Mouse (Mus musculus) stomach, embryonic 14.5 days (tissue): ENCODE data around the gene Kif22. TPM values are rescaled to one million over a fixed set of nuclear protein-coding genes. Genes with fewer than 3 reads are reported as not detected.

ENCODE experiments used
- ATAC-seq: fragments of 200-750 bp; cut with Nextera tagmentation; 2 replicates; pipeline ENCODE4 v1.8.0; 2017; ENCODE audit warnings: low read depth, moderate TSS enrichment; ENCODE audit not compliant: insufficient number of reproducible peaks, insufficient read depth, low FRiP score
- H3K27ac ChIP-seq: fragments of 300-500 bp; sonication (generic); 2 replicates; pipeline ENCODE4 v1.5.1; 2014; ENCODE audit warnings: mild to moderate bottlenecking, low read length, moderate library complexity, mixed read lengths
- H3K27me3 ChIP-seq: fragments of 300-500 bp; sonication (generic); 2 replicates; pipeline ENCODE4 v1.6.1; 2014; ENCODE audit warnings: low read length, control low read depth, mixed read lengths; ENCODE audit not compliant: control insufficient read depth, insufficient read depth
- H3K36me3 ChIP-seq: fragments of 300-500 bp; sonication (generic); 2 replicates; pipeline ENCODE4 v1.6.1; 2014; ENCODE audit warnings: mild to moderate bottlenecking, control low read depth, low read length, moderate library complexity, mixed read lengths; ENCODE audit not compliant: control insufficient read depth, insufficient read depth
- H3K4me1 ChIP-seq: fragments of 300-500 bp; sonication (generic); 2 replicates; pipeline ENCODE4 v1.6.1; 2014; ENCODE audit warnings: low read length, control low read depth, mixed read lengths; ENCODE audit not compliant: control insufficient read depth, insufficient read depth
- H3K4me2 ChIP-seq: fragments of 300-500 bp; sonication (generic); replicated peaks from 2 replicates; pipeline ENCODE4 v1.6.1; 2014; ENCODE audit warnings: low read depth, low read length, control low read depth
- H3K4me3 ChIP-seq: fragments of 300-500 bp; sonication (generic); 2 replicates; pipeline ENCODE4 v1.5.1; 2014; ENCODE audit warnings: low read depth, low read length, control low read depth
- H3K9ac ChIP-seq: fragments of 300-500 bp; sonication (generic); replicated peaks from 2 replicates; pipeline ENCODE4 v1.6.1; 2014; ENCODE audit warnings: low read depth, mild to moderate bottlenecking, control low read depth, low read length, moderate library complexity, mixed read lengths
- H3K9me3 ChIP-seq: fragments of 300-500 bp; sonication (generic); 2 replicates; pipeline ENCODE4 v1.6.1; 2016; ENCODE audit warnings: low read depth, low read length, control low read depth; ENCODE audit not compliant: control insufficient read depth
- WGBS: fragments of 180-500 bp; shearing (Covaris S2); extraction: QIAGEN DNeasy Blood & Tissue Kit; methylation state at CpG from one replicate; pipeline ENCODE4 v1.1.7; 2014; 5-methylcytosine and 5-hydroxymethylcytosine counted together
- polyA plus RNA-seq: library from polyadenylated mRNA; unstranded; fragments of >200 nt; fragmentation: Nextera tagmentation; extraction: Ambion mirVana; gene quantifications from 2 replicates; pipeline ENCODE4 v1.2.1, GENCODE M21; 2014

The Kif22 gene
- polyA plus RNA-seq, 1 experiment from 2014 or later = 116 TPM

DNA sequence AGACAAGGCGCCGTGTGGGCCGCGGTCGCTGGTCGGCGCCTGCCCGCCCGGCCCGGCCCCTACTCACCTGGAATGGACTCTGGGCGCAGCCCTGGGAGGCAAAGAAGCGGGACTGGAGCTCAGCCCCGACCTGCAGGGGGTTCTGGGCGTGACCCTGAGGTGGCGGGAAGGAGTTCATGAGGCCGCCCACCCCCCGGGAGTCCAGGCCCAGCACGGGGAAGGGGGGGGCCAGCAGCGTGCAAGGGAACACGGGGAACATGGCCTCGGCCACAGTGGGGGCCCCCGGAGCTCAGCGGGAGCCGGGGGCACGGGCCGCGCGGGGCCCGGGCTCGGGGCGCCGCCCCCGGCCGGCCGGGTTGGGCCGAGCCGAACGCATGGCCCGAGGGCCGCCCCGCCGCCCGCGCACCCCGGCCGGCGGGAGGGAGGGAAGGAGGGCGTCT lies 16.1 kb downstream of the Kif22 start:
- Histone ChIP-seq H3K36me3 (peaks cover 43% of the 10 kb centered on the region), H3K4me1 (peaks cover 42% of the 10 kb centered on the region), H3K4me3 (peak overlapping the region; percentile 95), H3K27me3 (no peaks in the 10 kb centered on the region), H3K4me2 (peak overlapping the region; percentile 99), H3K9ac (peak overlapping the region; percentile 99), H3K27ac (peak overlapping the region; percentile 99), H3K9me3 (no peaks in the 10 kb centered on the region)
- 2% methylated on average over 36 of the region's 48 CpGs for WGBS
- ATAC-seq = peak; percentile 20

DNA sequence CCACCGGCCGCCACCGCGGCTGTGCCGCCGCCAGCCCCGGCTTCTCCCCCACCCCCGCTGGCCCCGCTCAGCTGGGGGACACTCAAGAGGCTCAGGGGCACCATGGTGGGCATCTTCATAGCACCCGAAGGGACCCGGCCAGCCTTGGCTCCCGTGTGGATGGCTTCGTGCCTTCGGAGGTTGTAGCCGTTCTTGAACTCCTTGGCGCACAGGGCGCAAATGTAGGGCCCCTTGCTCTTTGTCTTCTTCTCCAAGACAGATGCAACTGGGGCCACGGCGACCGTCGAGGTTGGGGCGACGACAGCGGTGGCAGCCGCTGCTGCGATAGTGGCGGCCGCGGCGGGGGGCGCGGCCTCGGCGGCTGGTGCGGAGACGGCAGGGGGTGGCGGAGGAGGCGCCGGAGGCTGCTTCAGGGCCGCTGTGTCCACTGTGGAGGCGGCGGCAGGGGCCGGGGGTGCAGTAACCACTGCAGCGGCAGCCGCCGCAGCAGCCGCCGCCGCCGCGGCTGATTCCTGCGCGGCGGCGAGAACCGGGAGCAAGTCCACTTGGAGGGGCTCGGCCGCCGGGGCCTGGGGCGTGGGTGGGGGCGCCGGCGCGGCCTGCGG lies 16.6 kb downstream of the Kif22 start:
- peak overlapping the region; percentile 99 for H3K9ac ChIP-seq
- peaks cover 38% of the 10 kb centered on the region for H3K36me3 ChIP-seq
- WGBS = under 1% methylated on average over 65 of the region's 65 CpGs
- peak overlapping the region; percentile 95 for H3K4me3 ChIP-seq
- no peaks in the 10 kb centered on the region for H3K27me3 ChIP-seq
- no peaks in the 10 kb centered on the region for H3K9me3 ChIP-seq
- peak overlapping the region; percentile 99 for H3K27ac ChIP-seq
- H3K4me2 ChIP-seq = peak overlapping the region; percentile 99
- ATAC-seq = no peak
- H3K4me1 ChIP-seq = peaks cover 43% of the 10 kb centered on the region

- H3K4me3 ChIP-seq = peak overlapping the region; percentile 95
- peak overlapping the region; percentile 99 for H3K4me2 ChIP-seq
- H3K27me3 ChIP-seq = no peaks in the 10 kb centered on the region
- peak overlapping the region; percentile 99 for H3K9ac ChIP-seq
- H3K4me1 ChIP-seq = peaks cover 46% of the 10 kb centered on the region
- no peaks in the 10 kb centered on the region for H3K9me3 ChIP-seq
- WGBS = under 1% methylated on average over 30 of the region's 30 CpGs
- ATAC-seq = peak; percentile 14; the same call in 1 of the 2 replicates
- peak overlapping the region; percentile 99 for H3K27ac ChIP-seq
- H3K36me3 ChIP-seq = peaks cover 35% of the 10 kb centered on the region
Measured at GRCm38 (mm10) chr7:127024755-127025555, 17.3 kb downstream of the Kif22 start.

DNA sequence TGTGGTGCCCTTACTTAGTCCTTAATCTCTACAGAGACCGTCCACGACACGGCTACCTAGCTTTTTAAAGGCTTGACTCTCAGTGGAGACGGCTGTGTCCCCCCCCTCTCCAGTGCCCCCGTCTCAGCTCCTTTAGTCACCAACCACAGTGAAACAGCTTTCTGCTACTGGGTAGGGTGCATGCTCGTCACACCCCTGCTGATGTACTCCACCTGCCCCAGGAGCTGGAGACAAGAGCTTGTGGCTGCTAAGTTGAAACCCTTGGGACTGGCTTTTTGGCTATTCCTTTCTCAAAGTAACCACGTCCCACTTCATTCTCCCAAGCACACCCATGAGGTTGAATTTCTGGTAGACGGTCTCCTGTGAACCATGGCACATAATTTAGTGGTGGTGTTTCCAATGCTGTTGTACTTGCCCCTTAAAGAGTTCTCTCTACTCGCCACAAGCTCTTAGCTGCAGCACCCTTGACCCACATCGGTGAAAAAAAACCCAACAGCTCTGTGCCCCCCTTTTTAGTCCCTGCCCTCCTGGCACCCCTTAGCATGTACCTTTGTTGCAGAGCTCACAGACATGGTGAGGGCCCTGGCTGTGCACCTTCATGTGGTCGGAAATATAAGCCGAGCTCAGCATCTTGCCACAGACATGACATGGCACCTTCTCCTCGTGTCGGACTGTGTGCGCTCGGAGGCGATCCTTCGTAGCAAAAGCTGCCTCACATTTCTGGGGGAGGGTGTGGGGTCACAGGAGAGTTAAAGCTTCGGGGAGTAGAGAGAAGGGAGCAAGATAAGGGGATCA lies 18.2 kb downstream of the Kif22 start:
- H3K36me3 ChIP-seq = peaks cover 30% of the 10 kb centered on the region
- peak overlapping the region; percentile 99 for H3K9ac ChIP-seq
- H3K9me3 ChIP-seq = no peaks in the 10 kb centered on the region
- ATAC-seq = no peak
- no peaks in the 10 kb centered on the region for H3K27me3 ChIP-seq
- H3K4me1 ChIP-seq = peaks cover 55% of the 10 kb centered on the region
- peak overlapping the region; percentile 99 for H3K4me2 ChIP-seq
- peak overlapping the region; percentile 95 for H3K4me3 ChIP-seq
- peak overlapping the region; percentile 99; the same call in 1 of the 2 replicates for H3K27ac ChIP-seq
- 15% methylated on average over 19 of the region's 19 CpGs for WGBS

GRCm38 (mm10) chr7:127023272-127023691 lies 19.0 kb downstream of the Kif22 start:
- Histone ChIP-seq H3K4me3 (peak overlapping the region; percentile 95), H3K36me3 (peaks cover 30% of the 10 kb centered on the region), H3K4me1 (peaks cover 62% of the 10 kb centered on the region), H3K27me3 (no peaks in the 10 kb centered on the region), H3K9me3 (no peaks in the 10 kb centered on the region), H3K4me2 (peak overlapping the region; percentile 99), H3K9ac (peak overlapping the region; percentile 40; the same call in 1 of the 2 replicates), H3K27ac (no peak overlapping the region; the same call in 1 of the 2 replicates)
- 73% methylated on average over 13 of the region's 13 CpGs for WGBS
- no peak for ATAC-seq

GRCm38 (mm10) chr7:127022528-127023271 lies 19.6 kb downstream of the Kif22 start:
- no peak for ATAC-seq
- H3K4me1 ChIP-seq = peaks cover 60% of the 10 kb centered on the region
- H3K4me2 ChIP-seq = peak overlapping the region; percentile 99
- H3K27me3 ChIP-seq = no peaks in the 10 kb centered on the region
- peak overlapping the region; percentile 95; the same call in 1 of the 2 replicates for H3K4me3 ChIP-seq
- WGBS = 82% methylated on average over 7 of the region's 7 CpGs
- H3K36me3 ChIP-seq = peaks cover 30% of the 10 kb centered on the region
- H3K9ac ChIP-seq = no peak overlapping the region; the same call in 1 of the 2 replicates
- no peaks in the 10 kb centered on the region for H3K9me3 ChIP-seq
- H3K27ac ChIP-seq = peak overlapping the region; percentile 1; the same call in 1 of the 2 replicates

DNA sequence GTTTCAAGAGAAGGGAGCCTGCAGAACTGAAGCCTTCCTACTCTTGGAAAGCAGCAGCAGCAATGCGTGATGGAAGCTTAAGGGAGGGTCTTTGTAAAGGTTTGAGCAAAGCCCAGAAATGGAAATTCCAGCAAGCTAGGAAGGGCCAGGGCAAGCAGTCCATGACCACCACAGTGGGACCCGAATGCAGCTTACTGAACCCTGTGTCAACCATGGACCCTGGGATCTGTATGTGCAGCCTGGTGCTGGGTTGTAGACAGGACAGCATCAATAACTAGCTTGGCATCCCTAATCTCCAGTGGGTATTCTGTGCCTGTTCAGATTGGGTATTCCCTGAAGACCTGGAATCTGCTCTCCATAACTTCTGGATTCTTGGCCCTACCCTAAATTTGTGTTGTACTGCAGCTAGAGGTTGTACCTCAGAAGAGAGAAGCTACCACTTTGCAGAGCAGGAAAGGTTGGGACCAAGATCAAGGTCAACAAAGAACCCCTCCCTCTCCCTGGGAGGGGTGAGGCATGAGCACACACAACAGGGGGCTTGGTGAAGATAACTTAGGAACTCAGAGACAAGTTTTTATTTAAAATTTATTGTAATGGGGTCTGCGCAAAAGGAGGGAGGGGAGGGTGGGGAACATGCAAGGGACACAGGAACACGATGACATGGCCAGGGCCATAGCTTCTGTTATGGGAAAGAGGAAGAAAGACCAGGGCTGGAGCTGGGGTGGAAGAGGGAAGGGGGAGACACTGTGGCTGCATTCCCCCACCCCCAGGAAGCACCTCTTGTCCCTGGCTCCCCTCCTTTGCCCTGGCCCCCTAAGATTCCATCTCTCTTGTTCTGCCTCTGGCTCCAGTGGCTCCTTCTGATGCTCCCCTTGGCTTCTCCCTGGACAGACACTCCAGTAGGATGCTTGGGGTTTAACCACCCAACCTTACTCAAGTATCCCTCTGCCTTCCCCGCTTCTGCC lies 20.4 kb downstream of the Kif22 start:
- WGBS = 32% methylated on average over 5 of the region's 5 CpGs
- 0 out of 2 replicates have a peak overlapping the region, but pooled peaks have one; percentile 45 for H3K9ac ChIP-seq
- peaks cover 60% of the 10 kb centered on the region for H3K4me1 ChIP-seq
- no peaks in the 10 kb centered on the region for H3K9me3 ChIP-seq
- no peaks in the 10 kb centered on the region for H3K27me3 ChIP-seq
- peak overlapping the region; percentile 86 for H3K27ac ChIP-seq
- H3K4me3 ChIP-seq = peak overlapping the region; percentile 51
- peak overlapping the region; percentile 87 for H3K4me2 ChIP-seq
- peaks cover 30% of the 10 kb centered on the region for H3K36me3 ChIP-seq
- ATAC-seq = no peak
